Mouse (Mus musculus): ENCODE data around the gene Sec14l2. TPM values are rescaled to one million over a fixed set of nuclear protein-coding genes. Genes with fewer than 3 reads are reported as not detected.

Sec14l2 gene
- total RNA-seq, 4 experiments from 2014 or later: 2.0 to 3.3 (median 2.4) TPM

DNA sequence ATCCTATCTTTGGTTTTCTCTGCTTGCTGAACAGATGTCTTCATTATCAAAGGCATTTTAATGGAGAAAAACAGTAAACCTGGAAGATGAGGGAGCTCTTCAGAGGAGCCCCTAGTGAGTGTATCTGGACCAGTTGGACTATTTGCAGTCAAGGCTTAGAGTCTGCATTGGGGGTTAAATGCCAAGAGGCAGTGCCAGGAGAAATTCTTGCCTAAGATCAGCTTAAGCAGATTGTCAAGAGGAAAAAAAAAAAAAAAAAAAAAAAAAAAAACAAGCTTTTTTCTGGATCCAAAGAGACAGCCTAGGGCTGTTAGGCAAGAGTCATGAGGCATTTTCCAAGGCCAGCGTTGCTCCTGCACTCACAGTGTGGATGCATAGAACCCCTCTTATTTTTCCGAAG, 75.4 kb downstream of the Sec14l2 start:
- DNase-seq: no peak

Small RNA genes lying within 50 kb of the gene (microRNA-seq; reads per million reads assigned to microRNA genes)
- 1.1 to 1.3 reads per million in 2 experiments for gene Mir3060

Other genes with a start within 250 kb of the Sec14l2 start
- gene 4921536K21Rik, start 228.3 kb downstream of the Sec14l2 start, total RNA-seq (2022): under 1 TPM; 0.56 to 0.81 (median 0.70) TPM
- 1 to 10 TPM; 4.7 to 9.3 (median 6.6) TPM for gene Dusp18, start 228.2 kb downstream of the Sec14l2 start, total RNA-seq (2022)
- gene Slc35e4, start 208.8 kb downstream of the Sec14l2 start, total RNA-seq (2022): 10 to 100 TPM in 2 of 4 experiments, 1 to 10 TPM in 2; 5.9 to 15.5 (median 10.2) TPM
- gene Tcn2, start 191.3 kb downstream of the Sec14l2 start, total RNA-seq (2022): 100 to 1,000 TPM; 129 to 145 (median 137) TPM
- 10 to 100 TPM; 53.4 to 60.5 (median 55.8) TPM for gene Pes1, start 159.4 kb downstream of the Sec14l2 start, total RNA-seq (2022)
- gene 4930556J24Rik, start 146.6 kb downstream of the Sec14l2 start, total RNA-seq (2022): not detected
- gene Gal3st1, start 139.8 kb downstream of the Sec14l2 start, total RNA-seq (2022): under 1 TPM in 3 of 4 experiments, not detected in 1; 0.15 to 0.19 (median 0.18) TPM
- 1 to 10 TPM in 2 of 4 experiments, under 1 TPM in 1, not detected in 1; 0.59 to 5.1 (median 3.8) TPM for gene Sec14l4, start 92.0 kb downstream of the Sec14l2 start, total RNA-seq (2022)
- under 1 TPM in 1 of 4 experiments, not detected in 3; 0.34 TPM for gene Sec14l3, start 58.6 kb downstream of the Sec14l2 start, total RNA-seq (2022)
- gene Mtfp1, start 28.0 kb downstream of the Sec14l2 start, total RNA-seq (2022): 10 to 100 TPM; 17.5 to 21.4 (median 18.9) TPM
- 10 to 100 TPM; 28.2 to 38.2 (median 33.1) TPM for gene Rnf215, start 11.8 kb upstream of the Sec14l2 start, total RNA-seq (2022)
- 10 to 100 TPM; 11.8 to 22.5 (median 15.3) TPM for gene Ccdc157, start 36.9 kb upstream of the Sec14l2 start, total RNA-seq (2022)
- 10 to 100 TPM; 40.4 to 61.5 (median 48.4) TPM for gene Sf3a1, start 36.9 kb upstream of the Sec14l2 start, total RNA-seq (2022)
- gene Tbc1d10a, start 63.4 kb upstream of the Sec14l2 start, total RNA-seq (2022): 10 to 100 TPM; 18.6 to 24.7 (median 21.9) TPM
- 1 to 10 TPM; 3.1 to 6.1 (median 4.2) TPM for gene Castor1, start 94.8 kb upstream of the Sec14l2 start, total RNA-seq (2022)
- gene Osm, start 113.0 kb upstream of the Sec14l2 start, total RNA-seq (2022): under 1 TPM in 2 of 4 experiments, not detected in 2; 0.24 to 0.25 TPM
- 1 to 10 TPM in 1 of 4 experiments, under 1 TPM in 2, not detected in 1; 0.15 to 1.0 (median 0.34) TPM for gene Lif, start 134.1 kb upstream of the Sec14l2 start, total RNA-seq (2022)